ENCODE assay signal across 11 mouse cellular contexts in the genomic region with DNA sequence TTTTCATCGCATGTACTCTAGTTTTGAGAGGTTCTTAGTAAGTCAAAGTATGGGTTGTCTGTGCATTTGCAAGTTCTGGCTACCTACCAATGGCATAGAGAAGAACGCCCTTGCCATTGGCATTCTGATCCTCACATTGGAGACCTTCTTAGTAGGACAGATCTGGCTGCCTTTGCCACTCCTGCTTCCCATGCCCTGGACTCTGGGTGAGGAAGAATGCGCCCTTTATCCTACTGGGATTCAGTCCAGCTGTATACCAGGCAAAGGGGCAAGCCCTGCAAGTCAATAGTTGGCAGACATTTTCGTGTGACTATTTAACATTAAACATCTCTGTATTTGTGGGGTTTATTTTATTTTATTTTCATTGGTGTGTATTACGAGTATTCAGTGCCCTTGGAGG. TPM values are rescaled to one million over a fixed set of nuclear protein-coding genes. Genes with fewer than 3 reads are reported as not detected.
DNase-seq lines count a peak whose midpoint lies in the region; ATAC-seq and TF ChIP-seq lines count a peak whose summit lies in the region.
"Had no signal": no experiment of that assay in that cellular context is flagged by ENCODE, and none has a peak within 500 bp of the region (broad histone marks: within the 10 kb centered on the region; RNA-seq: fewer than 3 reads in every experiment).

No protein-coding gene starts in this region.

- TF ChIP-seq EP300 in lung, postnatal 0 days (IDR thresholded peaks at IDR 0.05): no peak

- 76% methylated on average over 5 of the region's 5 CpGs for WGBS in lung, postnatal 0 days

- ATAC-seq in lung, postnatal 0 days: no peak
- ATAC-seq in granulocyte monocyte progenitor cell, adult 5-6 weeks (replicated peaks; ENCODE audit: poor library complexity, severe bottlenecking): no peak

- no peak overlapping the region for H3K27ac ChIP-seq in lung, postnatal 0 days (ENCODE audit: low read length)
- H3K27ac ChIP-seq: kidney, postnatal 0 days; limb, embryonic 12.5 days had no signal

- no peaks in the 10 kb centered on the region for H3K9me3 ChIP-seq in lung, postnatal 0 days (ENCODE audit: low read length)
- H3K9me3 ChIP-seq: limb, embryonic 12.5 days had no signal

- TF ChIP-seq CTCF in lung, postnatal 0 days (IDR thresholded peaks at IDR 0.05): no peak

- no peak overlapping the region for H3K9ac ChIP-seq in lung, postnatal 0 days (replicated peaks; ENCODE audit: low read depth)
- H3K9ac ChIP-seq: limb, embryonic 12.5 days had no signal

- H3K36me3 ChIP-seq in lung, postnatal 0 days (ENCODE audit: insufficient read depth, low read length): no peaks in the 10 kb centered on the region
- H3K36me3 ChIP-seq: limb, embryonic 12.5 days had no signal

- DNase-seq in gastrocnemius, postnatal 25 days: peak; percentile 24
- DNase-seq in gastrocnemius, adult 8-10 months (ENCODE audit: low spot score in 2 of 2): no peak
- peak; percentile 41 for DNase-seq in lung, postnatal 36 days
- DNase-seq in lung, postnatal 0 days (ENCODE audit: low spot score): no peak
- peak; percentile 12 for DNase-seq in brain, embryonic 18.5 days (ENCODE audit: low read depth, low spot score)
- DNase-seq in kidney, postnatal 25 days: peak; percentile 84 to 88
- no peak for DNase-seq in left cerebral cortex, adult 18-20 months (ENCODE audit: low spot score in 2 of 2)
- DNase-seq: cerebellum, adult 9-10 months had no signal

- no peak overlapping the region for H3K4me2 ChIP-seq in lung, postnatal 0 days (replicated peaks; ENCODE audit: low read depth, low read length)
- H3K4me2 ChIP-seq: limb, embryonic 12.5 days had no signal

- H3K27me3 ChIP-seq in lung, postnatal 0 days (replicated peaks; ENCODE audit: insufficient read depth, low read length): no peaks in the 10 kb centered on the region
- H3K27me3 ChIP-seq: limb, embryonic 12.5 days had no signal

- no peaks in the 10 kb centered on the region for H3K4me1 ChIP-seq in lung, postnatal 0 days (ENCODE audit: insufficient read depth, low read depth, low read length)

- no peak overlapping the region for H3K4me3 ChIP-seq in lung, postnatal 0 days (ENCODE audit: low read depth, low read length)
- H3K4me3 ChIP-seq: limb, embryonic 12.5 days had no signal

RNA-seq across cellular contexts. Expression of gene Hsdl2, which starts 3.7 kb away (rescaled TPM):
- total RNA-seq in gastrocnemius, postnatal 25 days (2021): 10 to 100 TPM; 55.4 to 60.9 TPM
- 10 to 100 TPM; 46.2 to 62.6 (median 48.7) TPM for total RNA-seq in gastrocnemius, adult 8-10 months (2022)
- 21.7 and 24.4 TPM in 2 replicates for polyA plus RNA-seq in lung, postnatal 0 days (2015; fragmentation: Nextera tagmentation; extraction: Ambion mirVana)
- total RNA-seq in left cerebral cortex, adult 18-20 months (2021): 10 to 100 TPM; 25.7 to 28.1 TPM
- total RNA-seq in granulocyte monocyte progenitor cell, adult 5-6 weeks (2014; fragmentation: Nextera tagmentation): 25.8 and 36.0 TPM in 2 replicates
- total RNA-seq in granulocyte monocyte progenitor cell, adult 5-6 weeks (2017): 58.1 and 61.4 TPM in 2 replicates

RNA-seq across cellular contexts. Expression of gene Ptbp3, which starts 35.9 kb away (rescaled TPM):
- 10 to 100 TPM in 1 of 2 experiments, 1 to 10 TPM in 1; 7.8 to 11.8 TPM for total RNA-seq in gastrocnemius, postnatal 25 days (2021)
- 1 to 10 TPM; 4.6 to 8.7 (median 6.6) TPM for total RNA-seq in gastrocnemius, adult 8-10 months (2022)
- polyA plus RNA-seq in lung, postnatal 0 days (2015; fragmentation: Nextera tagmentation; extraction: Ambion mirVana): 38.2 and 42.0 TPM in 2 replicates
- 10 to 100 TPM; 31.3 to 34.4 TPM for total RNA-seq in left cerebral cortex, adult 18-20 months (2021)
- 275 and 288 TPM in 2 replicates for total RNA-seq in granulocyte monocyte progenitor cell, adult 5-6 weeks (2014; fragmentation: Nextera tagmentation)
- 260 and 270 TPM in 2 replicates for total RNA-seq in granulocyte monocyte progenitor cell, adult 5-6 weeks (2017)

RNA-seq across cellular contexts. Expression of gene E130308A19Rik, which starts 40.9 kb away (rescaled TPM):
- total RNA-seq in gastrocnemius, postnatal 25 days (2021): 1 to 10 TPM; 3.3 to 3.7 TPM
- total RNA-seq in gastrocnemius, adult 8-10 months (2022): 1 to 10 TPM; 4.6 to 8.9 (median 6.2) TPM
- polyA plus RNA-seq in lung, postnatal 0 days (2015; fragmentation: Nextera tagmentation; extraction: Ambion mirVana): 16.4 and 16.9 TPM in 2 replicates
- total RNA-seq in left cerebral cortex, adult 18-20 months (2021): 10 to 100 TPM; 11.6 to 13.1 TPM
- 6.6 and 10.5 TPM in 2 replicates for total RNA-seq in granulocyte monocyte progenitor cell, adult 5-6 weeks (2014; fragmentation: Nextera tagmentation)
- total RNA-seq in granulocyte monocyte progenitor cell, adult 5-6 weeks (2017): 2.2 and 6.1 TPM in 2 replicates

Comparison
In these comparisons a context has a peak if more than half of its experiments do, and no peak if none do; other contexts are left out.
1. DNase-seq: peak in gastrocnemius, postnatal 25 days (single experiment), lung, postnatal 36 days (single experiment), brain, embryonic 18.5 days (single experiment) and kidney, postnatal 25 days (2 of 2); none in gastrocnemius, adult 8-10 months (0 of 2), lung, postnatal 0 days (single experiment) and left cerebral cortex, adult 18-20 months (0 of 2).
2. RNA of gene Ptbp3, which starts 35.9 kb away (total RNA-seq): 260 to 288 TPM in granulocyte monocyte progenitor cell, adult 5-6 weeks; 31.3 to 34.4 TPM in left cerebral cortex, adult 18-20 months, 7.8 to 11.8 TPM in gastrocnemius, postnatal 25 days and 4.6 to 8.7 TPM in gastrocnemius, adult 8-10 months; every median in the first group is over 4 times any median in the second.